Mouse (Mus musculus) left cerebral cortex, postnatal 36 days (tissue): ENCODE data around the gene Adamts12. TPM values are rescaled to one million over a fixed set of nuclear protein-coding genes. Genes with fewer than 3 reads are reported as not detected.

Experiments used
- DNase-seq, 2 experiments: peaks; one replicate each; pipeline ENCODE4 v3.0.0; 2021 to 2022; ENCODE audit warnings: low spot score in 2 of 2, mixed read lengths in 1 of 2
- intact Hi-C: fragments of 180-260 bp; cut with DNase I; formaldehyde crosslinking; loops from one replicate; pipeline ENCODE4 v1.15.1; 2025
- total RNA-seq, 2 experiments: library from RNA; stranded (reverse); gene quantifications; 2 replicates each; pipeline ENCODE4 v1.2.3; 2021

Gene Adamts12
- total RNA-seq, 2 experiments from 2014 or later, result 0.27 to 0.32 TPM

DNA sequence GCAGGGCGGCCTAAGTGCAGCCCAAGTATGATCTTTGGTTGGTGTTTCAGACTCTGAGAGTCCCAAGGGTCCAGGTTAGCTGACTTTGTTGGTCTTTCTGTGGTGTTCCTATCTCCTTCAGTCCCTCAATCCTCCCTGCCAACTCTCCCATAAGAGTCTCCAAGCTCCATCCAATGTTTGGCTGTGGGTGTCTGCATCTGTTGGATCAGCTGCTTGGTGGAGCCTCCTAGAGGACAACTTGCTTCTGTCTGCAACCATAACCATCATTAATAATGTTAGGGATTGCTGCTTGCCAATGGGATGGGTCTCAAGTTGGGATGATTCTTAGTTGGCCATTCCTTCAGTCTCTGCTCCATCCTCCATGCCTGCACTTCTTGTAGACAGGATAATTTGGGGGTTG, 181.8 kb downstream of the Adamts12 start:
- no peak for DNase-seq
- intact Hi-C loops, result no loop called here

DNA sequence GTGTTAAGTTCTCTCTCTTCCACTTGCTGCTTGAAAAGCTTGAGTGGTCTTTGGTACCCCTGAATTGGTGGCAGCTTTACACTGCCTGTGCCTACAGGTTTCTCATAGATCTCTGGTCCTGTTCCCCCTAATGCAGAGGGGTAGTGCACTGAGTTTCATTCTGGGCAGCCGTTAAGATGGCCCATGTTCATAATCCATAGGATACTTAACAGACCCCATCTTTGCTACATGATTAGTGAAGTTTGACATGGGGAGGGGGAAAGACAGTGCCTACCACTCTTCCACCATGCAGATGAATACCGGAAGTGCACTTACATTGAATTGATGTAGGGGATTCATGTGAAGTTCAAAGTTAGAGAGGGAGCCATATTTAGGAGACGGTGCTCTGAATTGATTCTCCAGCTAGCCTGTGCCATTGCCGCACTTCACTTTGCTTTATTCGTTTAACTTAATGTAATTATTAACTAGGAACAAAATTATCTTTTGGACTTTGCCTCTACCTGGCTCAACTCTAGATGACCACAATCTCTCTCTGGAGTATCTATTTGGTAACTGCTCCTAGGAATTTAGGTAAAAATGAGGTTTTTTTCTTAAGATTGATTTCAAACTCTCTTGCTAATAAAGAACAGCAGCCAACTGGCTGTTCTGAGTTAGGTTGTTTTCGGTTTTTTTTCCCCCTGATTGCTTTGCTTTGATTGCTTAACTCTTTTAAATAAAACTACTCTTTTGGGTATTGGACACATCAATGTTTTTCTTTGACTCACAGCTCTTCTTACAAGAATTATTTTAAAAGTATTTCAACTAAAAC, 214.9 kb downstream of the Adamts12 start:
- DNase-seq, result no peak

DNA sequence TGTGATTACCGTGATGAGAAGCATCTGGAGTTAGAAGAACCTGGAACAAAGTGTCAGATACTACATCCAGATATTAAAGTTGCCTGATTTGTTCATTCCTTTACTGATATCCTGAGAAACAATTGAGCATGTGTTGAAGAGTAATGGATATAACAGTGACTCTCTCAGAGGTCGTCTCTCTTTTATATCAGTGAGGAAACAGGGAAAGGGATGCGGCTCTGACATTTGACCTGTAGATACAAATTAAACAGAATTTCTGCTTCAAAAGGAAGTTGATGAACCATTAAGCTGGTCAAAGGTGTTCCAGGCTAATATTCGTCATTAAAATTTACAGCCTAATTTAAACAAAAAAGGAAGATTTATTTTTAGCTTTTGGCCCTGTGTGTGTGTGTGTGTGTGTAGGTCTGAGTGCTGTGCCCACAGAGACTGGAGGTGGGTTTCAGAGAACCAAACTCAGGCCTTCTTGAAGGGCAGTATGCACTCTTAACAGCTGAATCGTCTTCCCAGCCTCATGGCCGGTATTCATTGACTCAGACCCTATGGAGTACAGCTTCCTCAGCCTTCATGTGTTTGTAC, 216.2 kb downstream of the Adamts12 start:
- DNase-seq, result no peak
- intact Hi-C loops, result no loop called here

More for the DNA sequence above, 214.9 kb downstream of the Adamts12 start:
- intact Hi-C loops, result no loop called here

DNA sequence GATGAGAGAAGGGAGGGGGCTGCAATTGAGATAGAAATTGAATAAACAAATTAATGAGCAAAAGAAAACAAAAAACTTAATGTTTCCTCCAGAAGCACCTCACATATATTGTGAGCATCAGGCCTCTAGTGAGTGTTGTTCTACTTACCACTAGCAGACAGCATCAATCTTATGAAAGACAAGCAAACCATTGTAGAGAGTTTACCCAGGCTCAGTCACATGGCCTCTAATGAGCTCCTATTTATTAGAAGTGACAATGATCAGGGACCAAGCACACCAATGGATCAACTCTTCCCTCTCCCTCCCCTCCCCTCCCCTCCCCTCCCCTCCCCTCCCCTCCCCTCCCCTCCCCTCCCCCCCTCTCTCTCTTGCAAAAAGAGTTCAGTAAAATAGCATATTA, 218.6 kb downstream of the Adamts12 start:
- intact Hi-C loops, result no loop called here
- DNase-seq, result no peak

DNA sequence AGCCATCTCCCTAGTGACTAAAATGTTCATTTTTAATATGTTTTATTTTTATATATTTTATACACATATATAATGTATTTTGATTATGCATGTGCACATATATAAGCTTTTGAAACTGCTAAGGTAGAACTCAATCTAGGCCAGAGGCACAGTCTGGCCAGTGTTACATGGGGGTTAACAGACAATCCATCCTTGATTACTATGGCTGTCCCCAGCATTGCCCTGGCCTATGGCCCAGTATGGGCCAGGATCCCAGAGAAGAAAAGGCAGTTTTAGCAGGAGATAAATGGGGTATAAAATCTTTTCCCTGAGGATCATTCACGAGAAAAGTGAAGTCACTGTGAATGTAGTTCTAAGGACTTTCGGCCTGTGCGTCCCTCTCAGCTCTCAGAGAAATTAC, 223.2 kb downstream of the Adamts12 start:
- intact Hi-C loops, result no loop called here
- DNase-seq, result no peak

DNA sequence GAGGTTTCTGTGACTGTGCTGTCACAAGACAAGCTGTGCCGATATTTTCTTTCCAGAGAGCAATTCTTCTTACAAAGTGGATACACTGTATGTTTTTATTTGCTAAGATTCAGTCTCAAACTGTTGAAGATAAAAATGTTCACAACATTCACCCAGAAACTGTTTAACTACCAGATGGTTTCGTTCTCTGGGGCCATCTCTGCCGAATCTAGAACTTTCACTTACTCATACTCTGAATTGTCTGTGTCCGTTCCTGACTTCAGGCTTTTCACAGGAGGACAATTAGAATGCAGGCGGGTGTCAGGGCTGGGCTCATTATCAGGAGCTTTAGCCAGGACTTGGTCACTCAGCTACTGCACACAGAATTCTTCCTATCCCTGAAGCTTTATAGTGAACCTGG, 227.7 kb downstream of the Adamts12 start:
- no peak for DNase-seq
- intact Hi-C loops, result no loop called here

DNA sequence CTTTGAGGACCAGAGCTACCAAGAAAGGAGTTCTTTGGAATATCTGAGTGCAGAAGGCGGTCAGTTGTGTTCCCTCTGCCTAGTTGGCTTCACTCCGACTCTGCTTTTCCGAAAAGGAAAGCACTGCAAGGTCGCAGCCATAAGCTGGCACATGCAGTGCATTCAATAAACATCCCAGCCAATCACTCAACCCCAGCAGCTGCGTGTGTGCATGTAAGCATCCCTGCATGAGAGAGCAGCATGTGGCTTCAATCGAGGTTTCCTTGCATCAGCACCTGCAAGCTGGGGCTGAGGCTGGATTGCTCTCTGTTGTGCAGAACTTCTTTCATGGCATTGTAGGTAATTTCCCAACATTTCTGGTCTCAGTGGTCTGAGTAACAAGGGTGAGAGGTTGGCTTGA, 230.4 kb downstream of the Adamts12 start:
- intact Hi-C loops, result no loop called here
- DNase-seq, result no peak

DNA sequence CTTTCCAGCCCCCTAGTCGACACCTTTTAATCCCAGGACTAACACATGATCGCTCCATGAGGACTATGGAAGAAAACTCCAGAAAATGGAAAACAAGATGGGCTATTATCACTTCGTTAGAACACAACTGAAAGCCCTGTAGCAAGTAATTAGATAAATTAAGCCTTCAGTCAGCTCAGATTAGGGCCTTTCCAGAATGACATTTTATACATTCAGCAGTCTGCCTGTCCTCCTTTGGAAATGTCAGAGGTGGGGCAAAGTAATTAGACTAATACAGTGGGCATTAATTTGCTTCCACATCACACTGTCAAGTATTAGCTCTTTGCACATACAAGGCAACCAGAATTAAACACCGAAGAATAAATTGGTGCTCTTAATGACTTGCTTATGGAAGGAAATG, 233.4 kb downstream of the Adamts12 start:
- no peak for DNase-seq
- intact Hi-C loops, result no loop called here

DNA sequence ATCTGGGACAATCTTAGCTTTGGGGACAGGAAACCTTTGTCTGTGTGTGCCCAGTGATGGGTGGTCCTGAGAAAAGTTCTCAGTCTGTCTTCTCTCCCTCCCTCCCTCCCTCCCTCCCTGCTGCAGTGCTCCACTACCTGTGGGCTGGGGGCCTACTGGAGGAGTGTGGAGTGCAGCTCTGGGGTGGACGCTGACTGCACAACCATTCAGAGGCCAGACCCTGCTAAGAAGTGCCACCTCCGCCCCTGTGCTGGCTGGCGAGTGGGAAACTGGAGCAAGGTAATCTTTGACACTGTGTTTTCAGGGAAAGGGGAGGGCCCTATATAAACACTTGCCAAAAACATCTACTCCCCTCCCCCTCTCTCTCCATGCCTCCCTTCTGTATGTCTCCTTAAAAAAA, 252.5 kb downstream of the Adamts12 start:
- intact Hi-C loops, result no loop called here
- no peak for DNase-seq

DNA sequence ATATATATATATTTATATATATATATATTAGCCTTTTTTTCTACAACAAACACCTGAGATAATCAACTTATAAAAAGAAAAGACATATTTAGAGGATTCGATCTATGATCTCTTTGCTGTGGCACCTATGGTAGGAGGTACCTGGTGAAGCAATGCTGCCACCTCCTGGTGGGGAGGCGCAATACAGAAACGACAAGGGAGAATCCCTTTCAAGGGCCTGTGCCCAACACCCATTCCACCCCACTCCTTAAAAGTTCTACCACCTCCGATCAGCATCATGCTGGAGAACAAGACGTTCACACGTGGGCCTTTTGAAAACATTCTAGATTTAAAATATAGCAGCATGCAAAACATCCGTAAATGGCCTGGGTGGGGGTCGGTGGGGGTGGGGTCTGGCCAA, 255.9 kb downstream of the Adamts12 start:
- DNase-seq, result no peak
- intact Hi-C loops, result loop anchor here (1.0 to 5.0 kb wide), 2 partner anchors 282 to 398 kb away; no protein-coding TSS in a partner anchor

DNA sequence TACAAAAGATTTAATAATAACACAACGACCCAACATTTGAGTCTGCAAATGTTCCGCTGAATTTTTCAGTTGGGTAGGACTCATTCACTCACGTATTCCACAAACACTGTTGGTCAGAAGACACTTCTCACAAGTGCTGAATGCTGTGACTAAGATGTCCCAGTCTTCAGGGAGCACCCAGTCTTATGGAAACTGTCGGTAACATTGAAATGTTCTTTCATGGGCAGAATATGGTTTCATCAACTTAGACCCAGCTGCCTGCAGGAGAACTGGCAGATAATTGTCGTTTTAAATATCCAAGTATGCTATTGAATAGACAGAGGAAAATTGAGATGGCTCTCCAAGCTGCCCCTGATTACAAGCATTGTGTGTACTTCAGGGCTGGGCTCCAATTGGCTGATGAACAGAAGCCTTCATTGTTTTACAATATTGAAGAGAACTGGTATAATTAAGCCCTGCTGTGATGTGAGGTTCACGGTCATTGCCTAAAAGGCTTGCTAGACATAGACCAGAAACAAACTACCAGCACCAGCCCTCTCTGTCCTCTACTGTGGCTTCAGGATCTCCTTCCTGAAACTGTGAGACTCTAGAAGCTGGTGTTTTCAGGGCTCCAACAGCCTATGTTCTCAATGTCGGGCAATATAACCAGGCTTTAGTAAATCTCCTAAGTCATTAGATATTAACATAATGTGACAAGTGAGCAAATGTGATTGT, 275.0 kb downstream of the Adamts12 start:
- no peak for DNase-seq
- intact Hi-C loops, result no loop called here

DNA sequence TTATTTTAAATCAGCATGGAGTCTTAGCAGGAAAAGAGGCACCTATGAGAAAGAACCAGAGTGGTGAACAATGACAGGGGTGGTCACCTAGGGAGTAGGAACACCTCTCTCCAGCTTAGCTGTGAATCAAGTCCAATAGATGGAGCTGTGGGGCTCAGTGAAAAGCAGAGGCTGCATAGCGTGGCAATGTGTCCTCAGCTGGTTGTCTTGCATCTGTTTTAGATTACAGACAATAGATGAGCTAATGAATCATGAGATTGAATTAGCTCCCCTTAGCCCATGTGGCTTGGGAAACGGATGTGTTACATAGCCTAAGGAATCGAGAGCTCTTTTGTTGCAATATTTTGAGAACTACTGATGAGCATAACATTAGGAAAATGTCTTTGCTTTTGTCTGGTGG, 291.3 kb downstream of the Adamts12 start:
- no peak for DNase-seq
- intact Hi-C loops, result no loop called here

DNA sequence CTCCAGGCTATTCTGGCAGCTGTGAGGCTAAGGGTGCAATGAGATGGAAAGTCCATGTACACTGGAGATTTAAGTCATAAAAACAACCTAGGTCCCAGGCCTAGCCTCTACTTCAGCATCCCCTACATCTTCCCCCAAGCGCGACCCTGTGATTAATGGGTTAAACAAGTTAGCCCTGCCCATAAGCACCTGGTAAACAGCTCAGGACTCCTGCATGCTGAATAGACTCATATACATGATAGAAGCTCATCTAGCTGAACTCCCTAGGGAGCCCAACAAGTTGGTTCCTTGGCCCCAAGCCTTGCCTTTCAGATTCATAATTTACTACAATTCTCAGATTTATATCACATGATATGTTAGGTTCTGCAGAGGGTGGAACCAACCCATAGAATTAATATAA, 292.9 kb downstream of the Adamts12 start:
- DNase-seq, result no peak
- intact Hi-C loops, result no loop called here

DNA sequence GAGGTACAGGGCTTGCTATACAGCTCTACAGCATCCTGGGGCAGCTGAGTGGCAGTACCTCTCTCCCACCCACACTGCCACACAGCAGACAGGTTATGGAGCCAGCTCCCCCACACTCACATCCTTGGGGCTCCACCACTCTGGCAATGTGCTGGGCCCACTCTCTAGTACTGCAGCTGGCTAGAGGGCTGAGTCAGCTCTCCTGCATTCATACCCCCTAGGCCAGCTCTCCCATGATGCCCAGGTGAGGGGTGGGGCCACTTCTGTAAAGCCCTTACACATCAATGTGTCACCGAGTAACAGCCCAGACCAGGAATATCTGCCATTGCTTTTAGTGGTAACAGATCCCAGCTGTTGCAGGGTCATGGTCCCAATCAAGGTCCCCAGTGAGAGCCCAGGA, 296.3 kb downstream of the Adamts12 start:
- intact Hi-C loops, result no loop called here
- DNase-seq, result no peak

DNA sequence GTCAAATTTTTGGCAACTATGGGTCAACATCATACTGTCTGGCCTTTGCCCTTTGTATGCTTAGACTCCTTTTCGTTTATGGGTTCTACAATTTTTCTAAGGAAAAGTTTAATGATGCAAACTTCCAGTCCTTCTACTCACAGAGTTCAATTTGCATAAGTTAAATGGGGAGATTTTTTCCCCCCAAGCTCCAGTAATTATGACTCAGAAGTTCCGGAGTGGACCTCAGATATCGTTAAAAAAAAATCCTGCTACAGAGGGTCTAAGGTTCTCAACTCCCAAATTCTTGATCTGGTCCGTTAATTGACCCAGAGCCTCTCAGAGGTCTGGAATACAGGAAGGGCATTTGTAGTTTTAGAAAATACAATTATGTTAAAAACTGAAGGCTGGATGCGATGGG, 297.2 kb downstream of the Adamts12 start:
- DNase-seq, result no peak
- intact Hi-C loops, result no loop called here

DNA sequence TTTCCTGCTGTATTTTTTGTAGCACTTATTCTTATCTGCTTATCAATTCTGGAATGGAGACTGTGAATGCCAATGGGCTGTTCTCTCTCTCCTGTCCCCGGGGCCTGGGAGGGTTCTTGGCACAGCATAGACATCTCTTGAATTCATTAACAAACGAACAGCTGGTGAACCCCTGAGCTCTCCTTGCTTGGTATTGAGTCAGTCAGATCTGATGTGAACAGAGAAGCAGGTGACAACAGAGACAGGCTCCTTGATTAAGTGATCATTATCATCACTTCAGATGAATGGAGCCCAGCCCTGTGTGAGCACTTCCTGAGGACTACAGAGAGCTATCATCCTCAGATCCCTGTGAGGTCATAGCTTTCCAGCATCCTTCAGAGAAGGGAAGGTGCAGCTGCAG, 299.5 kb downstream of the Adamts12 start:
- DNase-seq, result no peak
- intact Hi-C loops, result no loop called here

DNA sequence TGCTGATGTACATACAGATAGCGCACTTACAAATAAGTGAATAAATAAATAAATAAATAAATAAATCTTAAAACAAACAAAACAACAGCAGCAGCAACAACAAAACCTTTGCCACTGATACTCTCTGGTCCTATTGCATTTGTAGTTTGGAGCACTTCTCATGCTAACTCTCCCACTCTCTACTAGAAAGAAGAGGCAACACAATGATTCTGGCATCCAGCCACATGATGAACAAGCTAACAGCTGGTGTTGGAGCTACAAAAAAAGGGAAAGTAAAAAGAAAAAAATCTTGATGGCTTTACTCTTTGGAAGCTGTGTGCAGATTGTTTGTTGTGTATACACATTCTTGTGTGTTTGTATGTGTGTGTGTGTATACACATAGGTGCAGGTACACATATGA, 300.2 kb downstream of the Adamts12 start:
- peak; percentile 35 to 50 for DNase-seq
- intact Hi-C loops, result no loop called here

DNA sequence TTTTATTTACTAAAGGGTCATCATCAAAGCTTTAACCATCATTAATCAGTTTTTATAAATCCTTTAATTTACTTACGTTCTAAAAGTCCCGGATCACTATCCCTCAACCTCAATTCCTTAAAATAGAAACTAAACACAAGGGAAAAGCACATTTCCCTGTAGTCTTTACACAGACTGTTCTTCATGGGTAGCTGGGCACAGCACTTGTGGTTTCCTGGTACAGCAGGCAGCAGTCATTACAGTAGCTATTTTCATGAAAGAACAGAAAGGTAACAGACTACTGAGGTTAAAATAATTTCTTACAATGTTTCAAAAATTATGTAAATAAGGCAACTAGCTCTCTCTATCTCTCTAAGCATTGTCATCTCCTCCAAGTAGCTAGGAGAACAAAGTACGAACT, 305.0 kb downstream of the Adamts12 start:
- intact Hi-C loops, result no loop called here
- no peak for DNase-seq

DNA sequence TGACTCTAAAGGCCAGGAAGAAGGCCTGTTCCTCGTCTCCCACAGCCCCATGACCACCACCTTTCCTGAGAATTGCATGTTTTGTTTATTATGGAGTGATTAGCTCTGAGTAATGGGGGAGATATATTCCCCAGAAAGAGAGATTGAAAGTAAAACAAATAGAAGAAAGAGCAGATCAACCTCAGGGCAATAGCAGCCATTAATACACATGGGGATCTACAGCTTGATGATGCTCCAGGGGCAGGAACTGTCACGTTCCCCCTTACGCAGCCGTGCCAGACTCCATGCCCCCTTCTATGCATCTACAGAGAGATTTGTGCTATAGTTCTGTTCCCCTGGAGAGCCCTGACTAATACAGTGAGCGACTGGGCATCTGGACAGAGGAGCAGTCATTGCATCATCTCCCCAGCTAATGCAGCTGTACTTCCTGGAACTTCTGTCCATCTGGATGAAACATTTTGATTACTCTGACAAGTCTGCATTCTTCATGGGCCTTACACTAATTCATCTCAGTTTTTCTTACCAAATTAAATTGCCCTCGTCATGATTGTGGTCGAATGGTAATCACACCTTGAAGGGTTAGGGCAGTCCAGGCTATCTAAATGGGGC, 306.0 kb downstream of the Adamts12 start:
- DNase-seq, result no peak
- intact Hi-C loops, result no loop called here

DNA sequence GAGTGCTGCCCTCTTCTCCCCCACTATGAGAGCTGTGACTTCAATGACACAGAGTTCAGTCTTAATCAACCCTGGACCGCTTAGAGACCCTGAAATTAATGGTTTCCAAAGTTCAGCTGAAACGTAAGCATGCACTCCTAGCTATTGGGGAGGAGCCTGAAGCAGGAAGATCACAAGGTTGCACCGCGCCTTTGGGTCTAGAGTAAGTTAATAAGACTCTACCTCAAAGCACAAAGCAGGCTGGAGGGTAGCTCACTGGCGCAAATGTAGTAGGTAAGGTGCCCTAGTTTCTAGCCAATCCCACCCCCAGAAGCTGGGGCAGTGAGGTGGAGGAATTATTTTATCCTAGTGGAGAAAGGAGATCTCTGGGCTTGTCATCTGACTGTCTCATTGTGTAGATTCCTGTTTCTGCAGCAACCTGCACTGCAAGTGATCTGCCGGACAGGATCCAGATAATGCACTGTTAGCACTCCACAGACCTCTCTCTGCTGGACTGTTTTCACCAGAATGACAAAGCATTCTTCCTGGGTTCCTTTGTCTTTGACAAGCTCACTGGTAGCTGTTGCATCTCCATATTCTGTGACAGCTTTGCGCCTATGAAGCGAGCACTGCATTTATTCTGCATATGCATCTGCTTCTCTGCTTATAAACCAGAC, 315.0 kb downstream of the Adamts12 start:
- DNase-seq, result no peak
- intact Hi-C loops, result loop anchor here (1.0 to 2.0 kb wide), 2 partner anchors 341 to 459 kb away; no protein-coding TSS in a partner anchor
